Mouse (Mus musculus) mesoderm, embryonic 11.5 days (tissue): ENCODE measurements around the gene Kcnn3.
A peak's percentile ranks its signal among the peaks of the same experiment; 100 is the strongest.

Experiments
- DNase-seq: peaks from one replicate; pipeline ENCODE4 v3.0.0-alpha.2; 2012; ENCODE audit warnings: low read depth, low spot score

The Kcnn3 gene

GRCm38 (mm10) chr3:89519894-89520293 lies at the start of gene Kcnn3:
Kcnn3 (plus strand) TSS chr3:89520164.
- peak; percentile 91 for DNase-seq

GRCm38 (mm10) chr3:89472280-89472679 lies 47.7 kb upstream of the Kcnn3 start:
- DNase-seq: no peak

GRCm38 (mm10) chr3:89473838-89474237 lies 46.1 kb upstream of the Kcnn3 start:
- DNase-seq: no peak

DNA sequence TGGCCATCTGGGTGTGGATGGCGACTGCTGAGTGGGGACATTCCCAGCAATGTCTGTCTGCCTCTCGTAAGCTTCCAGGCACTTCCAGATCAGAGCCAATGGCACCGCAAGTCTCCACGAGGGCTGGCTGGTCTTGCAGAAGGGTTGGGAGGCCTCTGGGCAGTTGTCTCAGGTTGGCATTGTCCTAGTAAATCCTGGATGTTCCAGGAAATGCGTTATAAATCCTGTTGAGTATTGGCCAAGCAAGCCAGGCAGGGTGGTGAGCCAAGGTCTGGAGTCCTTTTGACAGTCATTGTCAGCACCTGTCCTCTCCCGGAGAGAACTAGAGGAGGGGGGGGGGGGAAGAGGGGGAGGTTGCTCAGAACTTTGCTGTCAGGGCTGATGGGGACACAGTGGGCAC lies 40.9 kb upstream of the Kcnn3 start:
- no peak for DNase-seq

- peak; percentile 46 for DNase-seq
These were observed 38.5 kb upstream of the Kcnn3 start for GRCm38 (mm10) chr3:89481488-89481887.

DNA sequence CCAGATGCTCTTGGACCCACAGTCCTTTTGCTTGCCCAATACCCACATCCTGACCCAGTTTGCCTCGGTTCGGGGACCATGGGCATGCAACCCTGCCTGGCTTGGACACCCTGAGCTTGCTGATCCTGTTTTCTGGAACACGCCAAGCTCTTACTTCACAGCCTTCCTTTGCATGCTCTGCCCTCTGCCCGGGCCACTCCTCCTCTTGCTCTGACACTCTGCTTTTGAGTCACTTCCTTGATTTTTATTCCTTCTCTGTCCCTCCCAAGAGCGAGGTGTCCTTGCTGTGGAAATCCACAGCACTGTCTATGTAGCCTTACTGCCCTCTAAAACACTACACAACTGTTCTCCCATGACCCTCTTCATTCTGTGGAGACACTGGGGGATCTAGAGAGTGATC lies 37.7 kb upstream of the Kcnn3 start:
- no peak for DNase-seq

DNA sequence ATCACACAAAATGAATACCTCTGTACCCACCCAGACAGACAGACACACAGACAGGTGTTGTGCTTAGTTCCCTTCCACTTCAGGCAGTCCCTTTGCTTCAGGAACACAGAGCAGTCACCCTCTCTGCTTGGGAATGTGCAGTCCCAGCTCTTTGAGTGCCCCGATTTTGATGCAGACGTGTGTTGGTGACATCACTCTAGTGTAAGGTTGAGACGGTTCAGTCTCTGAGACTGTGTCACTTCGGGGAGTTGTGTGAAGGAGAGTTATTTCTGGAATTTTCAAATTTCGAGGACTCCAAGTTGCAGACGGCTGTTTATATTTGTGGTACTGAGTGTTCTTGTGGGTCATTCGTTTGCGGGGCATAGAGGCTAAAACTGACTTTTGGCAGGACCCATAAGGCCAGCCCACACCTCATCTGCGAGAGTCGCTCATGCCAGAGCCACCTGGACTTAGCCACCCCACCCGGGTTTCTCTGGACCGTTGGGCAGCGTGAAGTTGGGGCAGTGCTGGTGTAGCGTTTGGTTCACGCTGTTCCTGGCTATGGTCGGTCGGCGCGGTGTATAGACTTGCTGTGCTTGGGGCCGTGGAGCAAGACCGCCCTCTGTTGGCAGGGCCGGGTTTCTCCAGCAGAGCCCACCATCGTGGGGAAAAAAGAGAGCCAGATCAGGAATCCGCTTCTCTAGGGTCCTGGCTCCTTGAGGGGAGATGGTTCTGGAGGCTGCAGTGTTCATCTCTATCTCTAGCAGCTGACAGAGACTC lies 35.0 kb upstream of the Kcnn3 start:
- DNase-seq: peak; percentile 83

DNA sequence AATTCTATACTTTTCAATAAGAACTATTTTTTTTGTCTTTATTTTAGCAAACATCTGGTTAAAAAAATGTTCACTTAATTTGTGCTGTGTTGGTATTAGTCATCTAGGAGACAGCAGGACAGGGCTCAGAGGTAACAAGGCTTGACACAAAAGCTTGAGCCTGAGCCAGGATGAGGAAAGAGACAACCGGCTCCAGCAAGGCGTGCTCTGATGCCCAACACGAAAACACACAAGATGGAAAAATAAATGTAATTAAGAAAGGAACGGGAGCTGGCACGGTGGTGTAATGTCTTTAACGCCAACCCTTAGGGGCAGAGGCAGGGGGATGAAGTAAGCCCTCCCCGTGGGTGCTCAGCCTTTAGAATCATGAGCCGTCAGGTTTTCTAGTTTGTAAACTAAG lies 33.9 kb upstream of the Kcnn3 start:
- no peak for DNase-seq

- DNase-seq: no peak
These were observed 32.9 kb upstream of the Kcnn3 start for GRCm38 (mm10) chr3:89486916-89487702.

- DNase-seq: no peak
These were observed 29.2 kb upstream of the Kcnn3 start for GRCm38 (mm10) chr3:89490790-89491189.

DNA sequence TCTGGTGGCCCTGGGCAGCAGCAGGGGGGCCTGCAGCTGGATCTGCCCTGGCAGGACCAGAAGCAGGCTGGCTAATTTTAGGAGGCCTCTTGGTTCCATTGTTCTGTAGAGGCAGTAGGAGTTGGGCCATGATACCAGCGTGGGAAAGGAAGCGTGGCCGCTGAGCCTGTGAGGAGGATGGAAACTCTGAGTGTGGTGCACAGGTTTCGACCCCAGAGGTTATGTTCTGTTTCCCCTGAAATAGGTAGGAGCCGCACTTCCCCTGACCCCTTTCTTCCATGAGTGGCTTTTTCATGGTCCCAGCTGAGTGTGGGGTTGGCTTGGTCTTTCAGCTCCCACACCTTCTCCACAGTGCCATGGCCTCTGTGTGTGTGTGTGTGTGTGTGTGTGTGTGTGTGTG lies 28.4 kb upstream of the Kcnn3 start:
- no peak for DNase-seq

GRCm38 (mm10) chr3:89492701-89493151 lies 27.2 kb upstream of the Kcnn3 start:
- DNase-seq: peak; percentile 55

- no peak for DNase-seq
These were observed 25.3 kb upstream of the Kcnn3 start for GRCm38 (mm10) chr3:89494630-89495029.

DNA sequence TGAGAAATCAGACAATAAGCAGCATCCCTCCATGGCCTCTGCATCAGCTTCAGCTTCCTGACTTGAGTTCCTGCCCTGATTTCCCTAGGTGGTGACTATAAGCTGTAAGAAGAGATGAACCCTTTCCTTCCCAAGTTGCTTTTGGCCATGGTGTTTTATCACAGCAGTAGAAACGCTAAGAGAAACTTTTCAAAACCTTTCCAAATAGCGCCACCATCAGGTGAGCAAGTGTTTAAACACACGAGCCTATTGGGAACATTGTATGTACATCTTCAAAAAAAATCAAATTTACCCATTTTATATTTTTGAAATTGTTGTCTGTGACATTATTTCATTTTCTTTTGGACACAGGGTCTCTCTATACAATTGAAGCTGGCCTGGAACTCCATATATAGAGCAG lies 23.6 kb upstream of the Kcnn3 start:
- DNase-seq: no peak

- no peak for DNase-seq
These were observed 20.3 kb upstream of the Kcnn3 start for GRCm38 (mm10) chr3:89499696-89500095.

GRCm38 (mm10) chr3:89501486-89501885 lies 18.5 kb upstream of the Kcnn3 start:
- DNase-seq: no peak

- DNase-seq: no peak
These were observed 17.4 kb upstream of the Kcnn3 start for GRCm38 (mm10) chr3:89502551-89502950.

DNA sequence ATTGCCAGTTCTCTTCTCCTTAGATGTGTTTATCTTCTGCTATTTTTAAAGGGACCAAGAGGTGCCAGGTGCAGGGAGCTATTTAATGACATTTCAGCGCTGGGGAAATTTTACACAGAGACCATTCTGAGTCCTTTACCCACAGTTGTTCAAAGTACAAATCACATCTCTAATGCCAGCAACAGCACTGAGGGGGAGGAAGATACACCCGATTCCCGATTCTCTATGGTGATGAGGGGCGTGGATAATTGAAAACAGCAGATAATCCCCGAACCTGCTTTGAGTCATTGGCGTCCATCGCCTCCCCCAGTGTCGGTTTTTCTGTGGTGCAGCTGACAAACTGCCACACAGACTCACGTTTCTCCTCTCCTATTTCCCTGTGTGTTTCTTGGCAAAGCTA lies 11.9 kb upstream of the Kcnn3 start:
- no peak for DNase-seq

DNA sequence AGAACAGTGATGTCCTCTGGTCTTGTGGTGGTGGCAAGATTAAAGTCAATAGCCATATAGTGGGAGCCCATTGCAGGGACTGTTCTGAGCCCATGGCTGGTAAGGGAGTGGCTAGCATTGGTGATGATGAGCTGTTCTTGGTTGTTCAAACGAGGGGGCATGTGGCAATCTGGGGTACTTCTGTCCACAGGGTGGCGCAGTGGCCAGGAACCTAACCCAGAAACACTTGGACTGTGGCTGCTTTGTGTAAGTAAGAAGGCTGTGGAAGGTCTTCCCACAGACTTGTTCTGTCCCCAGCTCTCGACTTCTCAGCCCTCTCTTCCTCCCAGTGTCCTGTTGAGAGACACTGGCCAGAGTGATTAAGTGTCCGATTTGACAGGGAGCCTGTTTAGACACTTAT lies 9.0 kb upstream of the Kcnn3 start:
- DNase-seq: peak; percentile 61

DNA sequence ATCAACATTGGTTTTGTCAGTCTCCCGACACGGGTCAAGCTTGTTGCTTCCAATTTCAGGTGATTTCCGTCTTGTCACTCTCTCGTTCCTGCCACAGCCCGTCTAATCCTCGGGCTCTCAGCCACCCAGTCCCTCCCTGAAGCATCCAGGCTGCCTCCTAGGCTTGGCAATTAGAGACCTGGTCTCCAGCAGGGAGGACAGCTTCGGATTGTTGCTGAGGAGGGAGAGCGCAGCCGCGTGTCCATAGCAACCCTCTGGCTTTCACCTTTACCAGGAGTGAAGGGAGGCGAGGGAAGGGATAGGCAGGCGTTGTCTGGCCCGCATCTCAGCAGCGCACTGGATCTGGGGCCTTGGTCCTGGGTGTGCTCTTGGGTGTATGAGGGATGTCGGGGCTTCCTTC lies 8.6 kb upstream of the Kcnn3 start:
- no peak for DNase-seq

GRCm38 (mm10) chr3:89512225-89512624 lies 7.7 kb upstream of the Kcnn3 start:
- DNase-seq: no peak

DNA sequence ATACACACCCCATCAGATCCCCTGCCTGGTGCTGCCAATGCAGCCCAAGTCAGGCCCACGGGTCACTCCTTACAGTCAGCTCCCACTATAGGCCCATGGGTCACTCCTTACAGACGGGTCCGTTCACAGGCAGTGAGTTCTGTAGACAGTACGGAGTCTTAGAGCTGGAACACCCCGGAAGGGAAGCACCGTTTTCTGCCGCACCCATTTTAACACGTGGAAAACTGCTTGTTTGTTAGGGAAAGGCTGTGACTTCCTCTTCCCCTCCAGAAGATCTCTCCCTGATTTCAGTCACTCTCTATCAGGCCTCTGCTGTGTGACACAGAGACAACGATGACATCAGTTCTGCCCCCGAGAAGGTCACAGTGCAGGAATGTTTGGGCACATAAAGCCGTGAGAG lies 4.5 kb upstream of the Kcnn3 start:
- no peak for DNase-seq

DNA sequence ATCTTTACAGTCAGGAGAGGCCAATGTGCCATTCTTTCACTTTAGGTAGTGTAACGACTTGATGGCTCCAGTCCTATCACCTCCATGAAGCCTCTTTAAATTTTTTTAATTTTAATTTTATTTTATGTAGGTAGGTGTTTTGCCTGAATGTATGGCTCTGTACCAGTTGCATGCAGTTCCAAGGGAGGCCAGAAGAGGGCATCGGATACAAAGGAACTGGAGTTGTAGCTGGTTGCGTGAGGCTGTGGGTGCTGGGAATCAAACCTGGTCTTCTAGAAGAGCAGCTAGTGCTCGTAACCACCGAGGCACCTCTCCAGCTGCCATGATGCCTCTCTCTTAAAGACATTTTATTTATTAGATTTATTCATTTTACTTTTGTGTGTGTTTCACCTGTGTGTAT lies 3.6 kb upstream of the Kcnn3 start:
- DNase-seq: no peak
